Mouse (Mus musculus) megakaryocyte-erythroid progenitor cell, adult 5-6 weeks (primary cell): Measurements from ENCODE around the gene Spdl1. TPM values are rescaled to one million over a fixed set of nuclear protein-coding genes. Genes with fewer than 3 reads are reported as not detected.
A peak's percentile ranks its signal among the peaks of the same experiment; 100 is the strongest.

Experiments used
- ATAC-seq: replicated peaks from 2 replicates; pipeline ENCODE4 v1.8.0; 2016; ENCODE audit warnings: mild to moderate bottlenecking, inconsistent platforms; ENCODE audit not compliant: severe bottlenecking, poor library complexity, low FRiP score, low TSS enrichment
- total RNA-seq, 2 experiments: library from RNA; stranded (forward) in 1 of 2; stranded (reverse) in 1 of 2; fragments of 200-1000, 215-1000 nt in 1 of 2; fragments of >200 nt in 1 of 2; fragmentation: Nextera tagmentation in 1 of 2; gene quantifications; 2 replicates each; pipeline ENCODE4 v1.2.3; 2014 to 2017

Spdl1 gene
- total RNA-seq, 2 experiments from 2014 or later: 19.2 to 36.4 TPM

GRCm38 (mm10) chr11:34763739-34764361 is 69.6 kb downstream of the Spdl1 start:
- no peak for ATAC-seq

GRCm38 (mm10) chr11:34762570-34763127 is 70.8 kb downstream of the Spdl1 start:
- no peak for ATAC-seq

DNA sequence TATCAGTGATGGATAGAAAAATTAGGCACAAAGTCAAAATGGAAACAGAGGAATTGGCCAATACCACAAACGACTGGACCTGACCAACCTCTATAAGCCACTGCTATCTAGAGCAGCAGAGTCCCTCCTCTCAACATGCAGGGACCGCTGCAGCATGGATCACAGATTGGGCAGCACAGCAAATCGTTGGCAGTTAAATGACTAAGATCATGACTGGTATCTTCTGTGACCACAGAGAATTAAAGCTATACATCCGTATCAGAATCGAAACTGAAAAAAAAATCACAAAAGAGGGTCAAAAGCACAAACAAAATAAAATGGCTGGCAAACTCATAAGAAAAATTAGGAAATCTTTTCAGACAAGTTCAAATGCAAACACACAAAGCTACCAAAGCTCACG is 71.3 kb downstream of the Spdl1 start:
- ATAC-seq: peak; percentile 86

- ATAC-seq: no peak
Observed at GRCm38 (mm10) chr11:34759582-34759981, 73.9 kb downstream of the Spdl1 start.

Other genes starting within 250 kb of the Spdl1 start
- gene Dock2, start 49.7 kb downstream of the Spdl1 start, total RNA-seq (2014; fragmentation: Nextera tagmentation): 39.0 and 48.2 TPM in 2 replicates
- gene Dock2, start 49.7 kb downstream of the Spdl1 start, total RNA-seq (2017): 41.0 and 63.5 TPM in 2 replicates